Mouse (Mus musculus) megakaryocyte, embryonic 14.5 days (primary cell): ENCODE data around the gene Atp1a4.

Source experiments
- FLI1 ChIP-seq: IDR thresholded peaks from 2 replicates; pipeline ENCODE4 v1.6.1; 2012; ENCODE audit warnings: low read length, inconsistent platforms, mixed read lengths
- GATA1 ChIP-seq: IDR thresholded peaks from 3 replicates; pipeline ENCODE4 v1.6.1; 2012; ENCODE audit warnings: mixed read lengths, low read length, inconsistent platforms, borderline replicate concordance

- TF ChIP-seq GATA1 (no peak), FLI1 (no peak)
Measured at GRCm38 (mm10) chr1:172300247-172300646, 42.0 kb upstream of the Atp1a4 start.
